Mouse (Mus musculus): ENCODE measurements around the gene Cnot2.
"Not testable (repeated sequence)": the region's sequence is repeated elsewhere in the genome, so short reads cannot be mapped to it uniquely, and the experiment has no call there.

Cnot2 gene

DNA sequence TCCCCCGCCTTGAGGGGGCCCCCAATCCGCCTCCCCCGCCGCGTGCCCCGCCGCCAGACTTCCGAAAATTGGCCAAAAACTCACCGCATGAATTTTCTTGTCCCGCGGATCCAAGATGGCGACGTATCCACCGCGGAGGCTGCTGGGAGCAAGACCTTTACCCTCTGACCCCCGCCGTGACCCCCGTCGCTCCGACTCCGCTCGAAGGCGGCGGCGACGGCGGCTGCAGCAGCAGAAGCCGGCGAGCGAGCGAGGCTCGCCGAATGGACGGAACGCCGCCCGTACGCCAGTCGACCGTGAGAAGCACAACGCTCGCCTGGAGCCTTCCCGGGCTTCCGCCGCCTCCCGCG, at the start of gene Cnot2:
Gene Cnot2, minus strand, starts transcription at position 143 of the 350 bp plus-strand sequence.
- peak; percentile 98 for DNase-seq

GRCm38 (mm10) chr10:116628926-116629325, 47.6 kb upstream of the Cnot2 start:
- no peak for DNase-seq

GRCm38 (mm10) chr10:116626009-116626408, 44.7 kb upstream of the Cnot2 start:
- DNase-seq, result no peak

DNA sequence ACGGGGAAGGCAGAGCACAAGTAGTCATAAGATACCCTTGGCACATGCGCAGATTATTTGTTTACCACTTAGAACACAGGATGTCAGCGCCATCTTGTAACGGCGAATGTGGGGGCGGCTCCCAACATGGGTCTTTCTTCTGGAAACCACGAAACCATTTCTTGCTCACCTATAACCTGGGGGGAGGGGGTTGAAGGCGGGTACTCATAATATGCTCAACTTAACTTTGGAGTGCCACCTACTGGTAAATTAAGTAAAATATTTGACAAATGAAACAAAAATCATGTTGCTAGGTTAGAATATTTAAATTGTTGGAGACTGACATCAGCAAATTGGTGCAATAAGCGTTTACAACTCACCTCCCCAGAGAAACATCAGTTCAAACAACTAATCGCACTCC, 31.9 kb upstream of the Cnot2 start:
- DNase-seq, result not testable (repeated sequence)

DNA sequence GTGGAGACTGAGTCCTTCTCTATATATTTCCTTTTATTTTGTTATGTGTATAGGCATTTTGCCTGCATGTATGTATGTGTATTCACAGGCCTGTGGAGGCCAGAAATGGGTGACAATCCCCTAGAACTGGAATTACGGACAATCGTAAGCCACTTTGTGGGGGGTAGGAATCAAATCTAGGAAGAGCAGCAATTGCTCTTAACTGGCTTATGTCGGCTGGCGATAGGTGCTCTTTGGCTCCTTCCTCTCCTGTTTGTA, 23.5 kb upstream of the Cnot2 start:
- no peak for DNase-seq

DNA sequence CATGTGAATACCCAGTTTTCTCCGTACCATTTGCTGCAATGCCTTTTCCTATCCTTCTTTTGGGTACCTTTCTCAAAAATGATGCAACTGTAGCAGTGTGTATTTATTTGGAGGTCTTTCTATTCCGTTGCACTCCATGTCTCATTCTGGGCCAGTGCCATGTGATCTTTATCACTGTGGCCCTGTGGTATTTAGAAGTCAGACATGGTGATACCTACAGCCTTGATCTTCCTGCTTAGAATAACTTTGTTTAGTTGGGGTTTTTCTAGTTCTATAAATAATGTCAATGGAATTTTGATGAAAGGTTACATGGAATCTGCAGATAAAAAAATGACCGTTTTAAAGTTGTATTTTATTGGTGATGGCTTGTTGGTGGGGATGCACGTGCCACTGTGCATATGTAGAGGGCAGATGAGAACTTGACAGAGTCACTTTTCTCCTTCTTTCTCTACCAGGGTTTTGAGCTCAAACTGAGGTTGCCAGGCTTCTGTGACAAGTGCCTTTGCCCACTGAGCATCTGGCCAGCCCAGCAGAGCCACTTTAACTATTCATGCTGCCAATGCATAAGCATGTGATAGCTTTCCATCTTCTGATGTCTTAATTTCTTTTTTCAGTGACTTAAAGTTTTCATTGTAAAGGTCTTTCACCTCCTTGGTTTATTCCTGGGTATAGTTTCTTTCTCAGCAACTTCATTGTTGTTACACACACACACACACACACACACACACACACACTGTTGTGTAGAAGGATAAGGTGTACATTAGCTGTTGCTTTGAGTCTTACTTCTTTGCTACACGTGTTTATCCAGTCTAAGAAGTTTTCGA, 23.0 kb upstream of the Cnot2 start:
- no peak for DNase-seq

DNA sequence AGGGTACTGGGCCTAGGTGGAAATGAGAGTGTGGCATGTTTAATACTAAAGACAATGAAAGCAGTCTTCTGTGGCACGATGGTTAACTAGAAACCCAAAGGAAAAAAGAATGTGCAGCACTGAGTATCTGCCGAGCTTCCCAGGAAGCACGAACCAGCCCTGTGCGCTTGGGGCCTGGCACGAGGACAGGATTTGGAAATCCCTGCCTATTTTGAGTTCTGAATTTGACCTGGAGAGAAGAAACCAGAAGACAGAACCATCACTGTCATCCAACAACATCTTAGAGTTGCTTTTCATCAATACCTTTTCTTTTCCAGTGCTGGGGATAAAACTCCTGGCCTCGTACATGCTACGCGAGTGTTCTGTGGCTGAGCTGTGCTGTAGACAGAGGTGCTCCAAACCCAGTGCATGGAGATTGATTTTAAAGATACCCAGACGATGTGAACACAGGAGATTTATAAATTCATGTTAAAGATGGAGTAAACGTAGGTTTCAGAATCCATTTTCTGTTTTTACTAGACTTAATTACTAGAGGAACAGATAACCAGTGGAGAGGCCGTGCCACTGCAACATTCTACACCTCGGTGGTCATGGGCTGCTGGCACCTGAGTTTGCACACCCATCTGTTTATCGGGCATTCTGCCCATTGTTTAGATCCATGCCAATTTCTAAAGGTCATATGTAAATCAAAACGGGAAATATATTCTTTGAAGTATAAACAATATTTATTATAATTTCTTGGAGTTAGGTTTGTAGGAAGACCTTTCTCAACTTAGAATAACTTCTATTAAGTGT, 17.9 kb upstream of the Cnot2 start:
- no peak for DNase-seq

GRCm38 (mm10) chr10:116582738-116583137, 1.4 kb upstream of the Cnot2 start:
- peak; percentile 43 for DNase-seq

GRCm38 (mm10) chr10:116581719-116582481, 589 bp upstream of the Cnot2 start:
- peak; percentile 52 for DNase-seq

GRCm38 (mm10) chr10:116580591-116581358, 536 bp downstream of the Cnot2 start:
- peak; percentile 48 for DNase-seq

DNA sequence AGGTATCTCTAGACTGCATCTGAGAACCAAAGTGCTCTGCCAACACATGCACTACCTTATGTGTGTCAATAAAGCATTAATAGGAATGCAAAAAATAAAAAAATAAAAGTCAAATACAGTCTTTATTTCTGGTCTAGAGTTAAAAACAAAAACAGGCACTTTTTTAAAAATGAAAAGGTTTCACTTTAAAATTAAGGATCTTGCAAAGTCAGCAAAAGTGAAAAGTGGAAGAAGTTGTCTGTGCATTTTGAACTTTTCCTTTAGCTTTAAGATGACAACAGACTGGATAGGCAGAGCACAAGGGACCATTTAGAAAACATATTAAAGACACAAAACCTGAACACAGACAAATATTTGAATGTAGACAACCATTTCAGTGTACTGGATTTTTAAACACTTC, 1.8 kb downstream of the Cnot2 start:
- DNase-seq, result no peak

- no peak for DNase-seq
Observed at GRCm38 (mm10) chr10:116578375-116578774, 2.9 kb downstream of the Cnot2 start.

GRCm38 (mm10) chr10:116577181-116577580, 4.1 kb downstream of the Cnot2 start:
- DNase-seq, result no peak

DNA sequence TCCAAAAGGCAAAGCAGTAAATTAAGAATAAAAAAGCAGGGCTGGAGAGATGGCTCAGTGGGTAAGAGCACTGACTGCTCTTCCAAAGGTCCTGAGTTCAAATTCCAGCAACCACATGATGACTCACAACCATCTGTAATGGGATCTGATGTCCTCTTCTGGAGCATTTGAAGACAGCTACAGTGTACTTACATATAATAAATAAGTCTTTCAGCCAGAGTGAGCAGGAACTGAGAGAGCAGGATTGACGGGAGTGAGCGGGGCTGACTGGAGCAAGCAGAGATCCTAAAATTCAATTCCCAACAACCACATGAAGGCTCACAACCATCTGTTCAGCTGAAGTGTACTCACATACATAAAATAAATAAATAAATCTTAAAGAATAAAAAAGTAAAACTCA, 5.2 kb downstream of the Cnot2 start:
- DNase-seq, result not testable (repeated sequence)

- DNase-seq, result no peak
Observed at GRCm38 (mm10) chr10:116570526-116570925, 10.8 kb downstream of the Cnot2 start.

- no peak for DNase-seq
Observed at GRCm38 (mm10) chr10:116568539-116568938, 12.8 kb downstream of the Cnot2 start.

DNA sequence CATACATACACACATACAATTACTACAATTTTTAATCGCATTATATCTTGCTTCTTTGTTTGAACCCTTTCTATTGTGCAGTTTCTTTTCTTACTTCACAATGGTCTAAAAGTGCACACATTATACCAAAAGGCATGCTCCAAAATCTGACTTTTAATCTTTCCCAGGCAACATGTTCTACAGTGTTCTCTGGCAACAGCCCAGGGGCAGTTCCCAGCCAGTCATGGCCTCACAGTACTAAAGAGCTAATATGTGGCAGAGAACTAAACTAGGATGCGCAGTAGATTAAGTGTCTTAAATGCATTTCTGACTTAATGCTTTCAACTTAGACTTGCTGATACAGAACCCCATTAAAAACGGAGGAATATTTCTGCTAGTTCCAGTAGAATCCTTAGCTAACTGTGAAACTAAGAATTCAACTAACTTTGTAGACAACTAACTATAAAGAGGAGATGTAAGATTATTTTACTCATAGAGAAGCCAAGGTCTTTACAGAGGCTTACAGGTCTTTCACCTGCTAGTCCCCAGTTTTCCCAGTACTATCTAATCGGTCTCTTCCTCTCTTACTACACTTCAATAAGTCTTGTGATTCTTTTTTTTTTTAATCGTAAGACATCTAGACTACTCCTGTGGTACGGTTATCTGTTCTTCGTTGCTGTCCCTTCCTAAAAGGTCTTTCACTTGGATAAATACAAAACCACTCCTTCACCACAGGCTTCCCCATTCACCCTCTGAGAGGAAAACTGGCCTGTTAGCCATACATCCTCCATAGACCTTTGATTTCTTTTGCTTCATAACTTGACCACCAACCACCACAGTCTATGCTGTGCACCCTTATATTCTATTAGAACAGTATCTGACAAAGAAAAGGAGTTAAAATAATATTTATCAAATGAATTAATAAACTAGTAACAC, 13.6 kb downstream of the Cnot2 start:
- no peak for DNase-seq

DNA sequence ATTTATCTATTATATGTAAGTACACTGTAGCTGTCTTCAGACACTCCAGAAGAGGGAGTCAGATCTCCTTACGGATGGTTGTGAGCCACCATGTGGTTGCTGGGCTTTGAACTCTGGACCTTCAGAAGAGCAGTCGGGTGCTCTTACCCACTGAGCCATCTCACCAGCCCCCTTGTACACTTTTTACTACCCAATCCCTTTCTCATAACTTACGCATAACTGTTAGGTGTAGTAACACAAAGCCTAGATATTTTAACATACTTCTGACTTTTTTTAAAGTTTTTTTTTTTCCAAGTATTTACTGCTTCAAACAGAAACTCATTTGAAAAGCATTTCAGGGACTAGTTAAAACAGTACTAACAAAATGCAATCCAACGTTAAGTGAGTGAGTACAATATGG, 14.8 kb downstream of the Cnot2 start:
- not testable (repeated sequence) for DNase-seq

DNA sequence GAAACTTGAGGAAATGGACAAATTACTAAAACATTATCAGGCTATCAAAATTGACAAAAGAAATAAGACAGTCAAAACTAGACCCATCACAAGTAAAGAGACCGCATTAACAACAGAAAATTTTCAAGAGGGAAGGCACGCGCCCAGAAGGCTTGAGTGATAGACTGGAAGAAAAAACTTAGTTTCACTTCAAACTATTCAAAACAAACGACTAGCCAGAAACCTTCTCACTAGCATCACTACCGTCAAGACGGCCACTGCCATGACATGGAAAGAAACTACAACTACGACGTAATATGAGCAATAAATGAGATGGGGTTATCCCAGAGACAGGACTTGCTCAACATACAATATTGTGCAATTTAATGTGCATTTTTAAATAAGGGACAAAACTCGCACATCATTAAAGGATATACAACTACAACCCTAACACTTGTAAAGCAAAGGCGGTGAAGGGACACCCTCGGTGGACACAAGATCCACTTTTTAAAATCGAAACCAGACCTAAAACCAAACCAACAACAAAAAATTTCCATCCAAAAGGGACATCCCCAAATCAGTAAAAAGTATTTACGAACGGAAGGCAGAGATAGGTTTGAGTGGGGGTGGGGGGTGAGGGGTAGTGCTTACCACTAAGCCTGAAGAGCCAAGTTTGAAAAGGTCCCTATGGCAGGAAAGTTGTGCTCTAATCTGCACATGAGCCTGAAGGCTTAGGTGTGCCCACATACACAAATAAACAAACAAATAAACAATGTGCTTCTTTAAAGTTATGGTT, 16.3 kb downstream of the Cnot2 start:
- no peak for DNase-seq

DNA sequence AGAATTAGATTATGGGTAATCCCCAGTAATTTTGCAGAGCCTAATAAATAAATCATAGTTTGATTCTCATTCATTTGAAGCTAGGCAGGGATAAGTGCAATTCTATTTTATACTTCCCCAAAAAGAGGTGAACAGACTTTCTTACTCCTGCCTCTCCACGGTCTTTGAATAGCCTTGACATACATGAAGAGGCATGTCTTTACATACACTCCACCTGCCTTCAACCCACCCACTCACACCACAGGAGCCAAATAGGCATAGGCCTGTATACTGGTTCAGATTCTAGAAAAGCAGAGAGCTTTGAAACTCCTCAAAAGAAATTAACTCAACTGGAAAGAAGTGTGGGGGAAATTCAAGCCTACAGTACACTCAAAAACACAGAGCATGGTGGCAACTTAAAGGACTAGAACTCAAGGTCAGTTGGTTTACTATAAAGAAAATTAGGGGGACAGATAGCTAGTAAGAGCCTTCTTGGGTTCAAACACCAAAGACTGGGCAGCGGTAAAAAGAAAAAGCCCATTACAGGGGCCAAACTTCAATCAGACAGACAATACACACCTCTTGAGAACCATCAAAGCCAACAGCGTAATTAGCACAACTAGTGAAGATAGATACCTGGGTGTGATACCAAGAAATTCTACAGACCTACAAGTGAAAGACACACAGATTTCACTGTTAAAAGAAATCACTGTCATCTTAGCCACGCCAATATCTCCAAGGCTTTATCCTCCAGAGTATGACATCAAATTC, 18.4 kb downstream of the Cnot2 start:
- no peak for DNase-seq
